Mouse (Mus musculus): ENCODE results near the gene Dbh. TPM values are rescaled to one million over a fixed set of nuclear protein-coding genes. Genes with fewer than 3 reads are reported as not detected.

The Dbh gene
- 0.04 TPM in 1 of 2 replicates, not detected in the other for polyA plus RNA-seq (2012; rRNA removed)

DNA sequence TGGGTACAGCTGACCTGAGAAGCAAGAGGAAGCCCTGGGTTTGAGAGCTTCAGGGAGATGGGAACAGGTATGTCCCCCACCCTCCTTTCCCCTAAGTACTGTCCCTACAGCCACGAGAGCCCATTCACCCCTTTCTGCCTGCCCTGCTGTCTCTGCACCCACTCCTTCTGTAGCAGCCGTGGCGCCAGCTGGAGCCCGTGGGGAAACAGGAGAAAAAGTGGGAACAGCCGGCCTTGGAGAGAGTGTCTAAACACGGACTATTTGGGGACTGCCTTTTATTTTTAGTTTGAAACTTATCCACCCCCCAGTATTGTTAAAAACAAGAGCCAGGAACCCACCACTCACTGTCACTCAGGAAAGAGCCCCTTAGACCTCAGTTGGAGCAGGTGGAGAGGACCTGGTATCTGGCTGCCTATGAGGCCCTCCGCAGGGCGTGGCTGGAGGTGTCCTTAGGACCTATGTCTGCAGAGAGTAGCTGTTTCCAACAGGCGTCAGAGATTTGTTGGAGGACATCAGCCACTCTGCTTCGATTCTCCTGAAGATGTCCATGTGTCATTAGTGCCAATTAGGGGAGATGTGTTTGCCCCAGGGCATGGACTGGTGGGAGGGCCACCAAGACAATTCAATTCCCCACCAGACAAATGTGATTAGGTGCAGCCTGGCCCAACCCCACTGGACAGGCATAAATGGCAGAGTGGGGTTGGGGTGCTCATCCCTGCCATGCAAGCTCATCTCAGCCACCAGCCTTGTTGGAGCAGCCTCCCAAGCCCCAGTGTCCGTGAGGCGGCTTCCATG, at the start of gene Dbh:
Gene Dbh (plus strand): TSS at position 438 of the 795 bp plus-strand sequence.
- 87% methylated on average over 12 of the region's 12 CpGs for WGBS
- no peaks in the 10 kb centered on the region for H3K27me3 ChIP-seq (ENCODE audit: control insufficient read depth, insufficient read depth, low read length)
- H3K4me3 ChIP-seq (ENCODE audit: extremely low read depth, insufficient read depth, insufficient read length) = no peak within 1 kb of the TSS
- no peaks in the 10 kb centered on the region for H3K36me3 ChIP-seq (ENCODE audit: control insufficient read depth, insufficient read depth, low read length)
- no peak within 1 kb of the TSS for H3K27ac ChIP-seq (ENCODE audit: insufficient read depth, low read length)
- no peak for DNase-seq (ENCODE audit: low read depth in 1 of 2, low spot score in 2 of 2)
- no peak for TF ChIP-seq POLR2A (IDR thresholded peaks at IDR 0.05; ENCODE audit: low read depth, low read length)
- no peak for TF ChIP-seq CTCF (IDR thresholded peaks at IDR 0.05; ENCODE audit: extremely low read depth, insufficient read depth, insufficient read length, insufficient replicate concordance)
- no peaks in the 10 kb centered on the region; the same call in 1 of the 2 replicates for H3K4me1 ChIP-seq (ENCODE audit: control insufficient read depth, insufficient read depth, insufficient read length)

DNA sequence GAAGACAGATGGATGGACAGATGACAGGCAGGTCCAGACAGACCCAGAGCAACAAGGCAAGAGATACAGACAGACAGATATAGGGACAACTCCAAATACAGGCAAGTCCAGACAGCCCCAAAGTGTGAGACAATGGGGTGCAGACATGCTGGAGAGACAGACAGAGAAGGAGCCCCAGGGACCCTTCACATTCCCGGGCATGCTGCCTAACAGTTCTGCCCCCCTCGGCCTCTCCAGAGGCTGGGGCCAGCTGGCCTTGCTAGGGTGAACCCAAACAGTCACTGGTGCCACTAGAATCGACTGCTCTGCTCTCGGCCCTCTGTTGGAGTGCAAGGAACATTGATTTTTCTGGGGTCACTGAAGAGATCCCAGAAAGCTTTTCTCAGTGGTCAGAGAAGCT, 46.6 kb upstream of the Dbh start:
- 85% methylated on average over 4 of the region's 4 CpGs for WGBS
- TF ChIP-seq CTCF (IDR thresholded peaks at IDR 0.05; ENCODE audit: extremely low read depth, insufficient read depth, insufficient read length, insufficient replicate concordance) = no peak
- no peak for TF ChIP-seq POLR2A (IDR thresholded peaks at IDR 0.05; ENCODE audit: low read depth, low read length)
- no peaks in the 10 kb centered on the region for H3K36me3 ChIP-seq (ENCODE audit: control insufficient read depth, insufficient read depth, low read length)
- no peak overlapping the region for H3K27ac ChIP-seq (ENCODE audit: insufficient read depth, low read length)
- H3K27me3 ChIP-seq (ENCODE audit: control insufficient read depth, insufficient read depth, low read length) = no peaks in the 10 kb centered on the region
- peaks cover 20% of the 10 kb centered on the region for H3K4me1 ChIP-seq (ENCODE audit: control insufficient read depth, insufficient read depth, insufficient read length)
- H3K4me3 ChIP-seq (ENCODE audit: extremely low read depth, insufficient read depth, insufficient read length) = no peak overlapping the region
- DNase-seq (ENCODE audit: low read depth in 1 of 2, low spot score in 2 of 2) = no peak

DNA sequence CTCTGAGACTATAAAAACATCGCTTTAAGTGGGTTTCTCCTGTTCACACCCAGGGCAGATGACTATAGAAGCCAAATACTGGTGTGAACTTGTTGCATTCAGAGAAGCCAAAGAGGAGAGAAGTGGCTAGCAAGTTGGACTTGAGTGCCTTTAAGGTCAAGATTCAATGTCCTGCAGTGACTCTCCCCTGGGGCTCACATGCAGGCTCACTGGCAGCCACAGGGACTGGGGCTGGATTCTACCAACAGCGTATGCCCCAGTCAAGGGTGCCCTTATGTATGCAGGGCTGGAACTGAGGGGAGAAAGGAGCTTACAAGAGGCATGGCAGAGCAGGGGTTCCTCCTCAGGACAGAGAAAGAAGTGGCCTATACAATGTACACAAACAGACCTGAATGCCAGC, 45.3 kb upstream of the Dbh start:
- 90% methylated on average over 2 of the region's 2 CpGs for WGBS
- DNase-seq (ENCODE audit: low read depth in 1 of 2, low spot score in 2 of 2) = no peak

DNA sequence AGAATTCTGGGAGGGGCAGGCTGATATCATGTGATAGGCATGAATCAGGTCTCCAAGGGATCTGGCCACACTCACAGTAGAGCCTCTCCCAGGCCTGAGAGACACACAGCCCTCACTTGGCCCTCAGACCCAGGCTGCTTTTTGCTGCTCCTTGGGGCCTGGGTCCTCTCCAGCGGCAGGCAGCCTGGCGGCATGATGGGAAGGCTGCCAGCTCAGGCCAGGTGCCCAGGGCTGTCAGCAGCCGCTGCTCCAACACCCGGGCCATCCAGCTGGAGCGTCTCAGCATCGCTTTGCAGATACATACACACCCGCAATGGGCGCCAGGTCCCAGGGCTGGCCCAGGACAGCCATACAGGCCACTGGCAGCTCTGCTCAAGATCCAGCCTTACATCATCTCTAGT, 44.8 kb upstream of the Dbh start:
- no peak for DNase-seq (ENCODE audit: low read depth in 1 of 2, low spot score in 2 of 2)
- H3K4me3 ChIP-seq (ENCODE audit: extremely low read depth, insufficient read depth, insufficient read length) = no peak overlapping the region
- TF ChIP-seq CTCF (IDR thresholded peaks at IDR 0.05; ENCODE audit: extremely low read depth, insufficient read depth, insufficient read length, insufficient replicate concordance) = no peak
- no peak for TF ChIP-seq POLR2A (IDR thresholded peaks at IDR 0.05; ENCODE audit: low read depth, low read length)
- WGBS = 64% methylated on average over 8 of the region's 8 CpGs
- H3K27me3 ChIP-seq (ENCODE audit: control insufficient read depth, insufficient read depth, low read length) = no peaks in the 10 kb centered on the region
- peaks cover 20% of the 10 kb centered on the region for H3K4me1 ChIP-seq (ENCODE audit: control insufficient read depth, insufficient read depth, insufficient read length)
- H3K36me3 ChIP-seq (ENCODE audit: control insufficient read depth, insufficient read depth, low read length) = no peaks in the 10 kb centered on the region
- no peak overlapping the region for H3K27ac ChIP-seq (ENCODE audit: insufficient read depth, low read length)

More for the DNA sequence above, 45.3 kb upstream of the Dbh start:
- no peak for TF ChIP-seq POLR2A (IDR thresholded peaks at IDR 0.05; ENCODE audit: low read depth, low read length)
- no peak for TF ChIP-seq CTCF (IDR thresholded peaks at IDR 0.05; ENCODE audit: extremely low read depth, insufficient read depth, insufficient read length, insufficient replicate concordance)
- H3K4me1 ChIP-seq (ENCODE audit: control insufficient read depth, insufficient read depth, insufficient read length) = peaks cover 20% of the 10 kb centered on the region
- no peaks in the 10 kb centered on the region for H3K36me3 ChIP-seq (ENCODE audit: control insufficient read depth, insufficient read depth, low read length)
- H3K27ac ChIP-seq (ENCODE audit: insufficient read depth, low read length) = no peak overlapping the region
- no peak overlapping the region for H3K4me3 ChIP-seq (ENCODE audit: extremely low read depth, insufficient read depth, insufficient read length)
- no peaks in the 10 kb centered on the region for H3K27me3 ChIP-seq (ENCODE audit: control insufficient read depth, insufficient read depth, low read length)

DNA sequence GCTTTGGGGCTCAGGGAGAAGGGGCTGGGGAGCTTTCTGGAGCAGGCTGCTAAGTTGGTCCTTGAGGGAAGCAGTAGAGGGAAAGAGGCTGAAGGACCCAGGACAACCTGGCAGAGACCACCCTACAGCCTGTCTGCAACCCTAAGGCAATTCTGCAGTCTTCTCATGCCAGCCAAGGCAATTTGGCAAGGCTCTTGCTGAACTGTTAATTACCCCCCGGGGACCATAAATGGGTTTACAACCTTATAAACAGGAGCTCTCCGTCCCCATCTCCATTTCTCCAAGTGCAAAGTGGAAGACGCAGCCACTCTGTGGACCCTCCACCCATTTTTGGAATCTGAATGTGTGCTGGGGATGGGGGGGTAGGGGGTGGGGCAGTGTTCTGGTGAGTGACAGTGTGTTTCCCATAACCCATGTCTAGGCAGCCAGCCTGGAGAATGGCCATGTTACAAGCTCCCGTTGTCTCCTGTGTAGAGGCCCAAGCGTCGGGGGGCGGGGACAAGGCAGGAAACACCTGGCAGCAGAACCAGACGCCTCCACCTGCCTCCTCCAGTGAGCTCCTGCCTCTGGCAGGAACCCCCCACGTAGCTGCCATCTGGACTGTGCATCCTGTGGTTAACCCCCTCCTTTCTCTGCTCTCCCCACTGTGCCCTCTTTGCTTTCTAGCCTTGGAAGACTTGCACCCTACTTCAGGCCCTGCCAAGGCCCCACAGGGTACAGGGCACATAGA, 43.2 kb upstream of the Dbh start:
- DNase-seq (ENCODE audit: low read depth in 1 of 2, low spot score in 2 of 2) = peak; percentile 67 to 80
- 8% methylated on average over 9 of the region's 9 CpGs for WGBS

DNA sequence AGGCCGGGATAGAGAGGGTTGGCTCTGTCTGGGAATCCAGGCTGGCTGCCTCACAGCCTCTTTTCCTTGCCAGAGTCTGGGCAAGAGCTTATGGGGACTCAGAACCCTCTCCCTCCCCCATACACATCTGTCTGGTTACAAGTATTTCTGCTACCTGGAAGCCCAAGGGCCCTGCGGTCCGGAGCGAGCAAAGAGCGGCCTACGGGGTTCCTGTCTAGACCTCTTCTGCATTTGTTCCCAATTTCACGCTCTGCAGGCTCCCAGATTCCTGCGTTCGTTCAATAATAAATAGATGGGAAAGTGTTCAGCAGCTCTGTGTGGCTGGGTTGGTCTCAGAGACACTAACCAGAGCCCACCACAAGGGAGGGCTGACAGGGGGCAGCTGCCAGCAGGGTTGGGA, 42.5 kb upstream of the Dbh start:
- TF ChIP-seq POLR2A (IDR thresholded peaks at IDR 0.05; ENCODE audit: low read depth, low read length) (no peak), CTCF (IDR thresholded peaks at IDR 0.05; ENCODE audit: extremely low read depth, insufficient read depth, insufficient read length, insufficient replicate concordance) (no peak)
- 22% methylated on average over 9 of the region's 9 CpGs for WGBS
- no peaks in the 10 kb centered on the region for H3K36me3 ChIP-seq (ENCODE audit: control insufficient read depth, insufficient read depth, low read length)
- no peaks in the 10 kb centered on the region for H3K27me3 ChIP-seq (ENCODE audit: control insufficient read depth, insufficient read depth, low read length)
- H3K27ac ChIP-seq (ENCODE audit: insufficient read depth, low read length) = peak overlapping the region; percentile 57
- H3K4me1 ChIP-seq (ENCODE audit: control insufficient read depth, insufficient read depth, insufficient read length) = peaks cover 20% of the 10 kb centered on the region
- DNase-seq (ENCODE audit: low read depth in 1 of 2, low spot score in 2 of 2) = no peak
- H3K4me3 ChIP-seq (ENCODE audit: extremely low read depth, insufficient read depth, insufficient read length) = no peak overlapping the region

More for the DNA sequence above, 43.2 kb upstream of the Dbh start:
- peak overlapping the region; percentile 57 for H3K27ac ChIP-seq (ENCODE audit: insufficient read depth, low read length)
- no peaks in the 10 kb centered on the region for H3K36me3 ChIP-seq (ENCODE audit: control insufficient read depth, insufficient read depth, low read length)
- TF ChIP-seq POLR2A (IDR thresholded peaks at IDR 0.05; ENCODE audit: low read depth, low read length) (no peak), CTCF (IDR thresholded peaks at IDR 0.05; ENCODE audit: extremely low read depth, insufficient read depth, insufficient read length, insufficient replicate concordance) (no peak)
- no peaks in the 10 kb centered on the region for H3K27me3 ChIP-seq (ENCODE audit: control insufficient read depth, insufficient read depth, low read length)
- H3K4me1 ChIP-seq (ENCODE audit: control insufficient read depth, insufficient read depth, insufficient read length) = peaks cover 20% of the 10 kb centered on the region
- no peak overlapping the region for H3K4me3 ChIP-seq (ENCODE audit: extremely low read depth, insufficient read depth, insufficient read length)

Data from spleen, adult 2 months (tissue).